Mouse (Mus musculus): ENCODE measurements at regions not wholly inside any gene's neighbourhood (a gene's known extent, or its start where the extent isn't known, plus 50 kb on each side); places are given as distances from the start of the nearest gene placed in this dataset.

DNA sequence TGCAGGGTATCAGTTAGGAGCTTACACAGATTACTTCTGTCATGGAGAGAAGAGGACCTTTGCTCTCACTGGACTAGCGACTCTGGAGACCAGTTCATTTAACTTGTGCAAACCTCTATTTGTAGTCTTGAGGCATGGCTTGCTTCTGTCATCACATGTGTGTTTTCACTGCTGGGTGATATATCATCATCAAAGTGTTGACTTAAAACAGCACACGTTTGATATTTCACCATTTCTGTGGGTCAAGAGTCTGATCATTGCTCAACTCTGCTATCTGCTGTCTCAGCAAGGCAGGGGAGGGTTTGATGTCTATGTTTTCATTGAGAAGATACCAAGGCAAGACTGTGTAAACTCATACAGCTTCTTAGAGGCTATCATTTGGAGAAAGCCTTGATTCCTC is 126.0 kb upstream of the 4930583I09Rik start:
- H3K4me1 ChIP-seq (ENCODE audit: control insufficient read depth, insufficient read depth, low read length) = peaks cover under 1% of the 10 kb centered on the region
- H3K4me3 ChIP-seq (ENCODE audit: insufficient read depth, low read length) = no peak overlapping the region
- TF ChIP-seq POLR2A (IDR thresholded peaks at IDR 0.05; ENCODE audit: extremely low read depth, insufficient read depth, low read length) = no peak
- TF ChIP-seq CTCF (IDR thresholded peaks at IDR 0.05; ENCODE audit: extremely low read depth, insufficient read depth, low read length) = no peak
- H3K27ac ChIP-seq (ENCODE audit: insufficient read depth, low read length) = no peak overlapping the region

GRCm38 (mm10) chr17:64957495-64957894 is 121.6 kb upstream of the 4930583I09Rik start:
- TF ChIP-seq CTCF (IDR thresholded peaks at IDR 0.05; ENCODE audit: extremely low read depth, insufficient read depth, low read length) = no peak
- TF ChIP-seq POLR2A (IDR thresholded peaks at IDR 0.05; ENCODE audit: extremely low read depth, insufficient read depth, low read length) = no peak
- peaks cover 4% of the 10 kb centered on the region for H3K4me1 ChIP-seq (ENCODE audit: control insufficient read depth, insufficient read depth, low read length)
- H3K27ac ChIP-seq (ENCODE audit: insufficient read depth, low read length) = no peak overlapping the region
- H3K4me3 ChIP-seq (ENCODE audit: insufficient read depth, low read length) = no peak overlapping the region

DNA sequence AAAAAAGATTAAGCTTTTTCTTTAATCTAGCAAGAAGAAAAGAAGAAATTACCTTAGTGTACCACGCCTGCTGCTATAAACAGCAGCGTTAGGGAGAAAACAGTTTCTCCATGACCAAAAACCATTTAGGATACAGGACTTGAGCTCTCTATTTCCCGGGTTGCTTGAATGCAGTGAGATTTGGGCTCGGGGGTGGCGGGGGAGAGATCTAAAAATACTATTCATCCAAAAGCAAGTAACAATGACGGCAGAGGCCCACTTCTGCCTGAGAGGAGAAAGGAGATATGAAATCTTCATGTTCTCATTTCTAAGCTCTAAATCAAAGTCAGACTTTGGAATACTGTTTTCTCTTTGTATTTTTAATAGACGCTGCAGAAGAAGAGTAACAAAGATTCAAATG is 120.6 kb upstream of the 4930583I09Rik start:
- H3K4me1 ChIP-seq (ENCODE audit: control insufficient read depth, insufficient read depth, low read length) = peaks cover 4% of the 10 kb centered on the region
- H3K27ac ChIP-seq (ENCODE audit: insufficient read depth, low read length) = peak overlapping the region; percentile 91

GRCm38 (mm10) chr17:64953275-64953674 is 117.4 kb upstream of the 4930583I09Rik start:
- no peak for TF ChIP-seq POLR2A (IDR thresholded peaks at IDR 0.05; ENCODE audit: extremely low read depth, insufficient read depth, low read length)
- no peak for TF ChIP-seq CTCF (IDR thresholded peaks at IDR 0.05; ENCODE audit: extremely low read depth, insufficient read depth, low read length)

More for the DNA sequence above, 120.6 kb upstream of the 4930583I09Rik start:
- no peak for TF ChIP-seq POLR2A (IDR thresholded peaks at IDR 0.05; ENCODE audit: extremely low read depth, insufficient read depth, low read length)
- no peak for TF ChIP-seq CTCF (IDR thresholded peaks at IDR 0.05; ENCODE audit: extremely low read depth, insufficient read depth, low read length)
- no peak overlapping the region for H3K4me3 ChIP-seq (ENCODE audit: insufficient read depth, low read length)

GRCm38 (mm10) chr17:64951625-64951940 is 115.7 kb upstream of the 4930583I09Rik start:
- peaks cover 2% of the 10 kb centered on the region; the same call in 1 of the 2 replicates for H3K4me1 ChIP-seq (ENCODE audit: control insufficient read depth, insufficient read depth, low read length)
- no peak overlapping the region for H3K27ac ChIP-seq (ENCODE audit: insufficient read depth, low read length)
- no peak overlapping the region for H3K4me3 ChIP-seq (ENCODE audit: insufficient read depth, low read length)
- TF ChIP-seq POLR2A (IDR thresholded peaks at IDR 0.05; ENCODE audit: extremely low read depth, insufficient read depth, low read length) = no peak

More at GRCm38 (mm10) chr17:64953275-64953674, 117.4 kb upstream of the 4930583I09Rik start:
- Histone ChIP-seq H3K4me1 (ENCODE audit: control insufficient read depth, insufficient read depth, low read length) (peaks cover 4% of the 10 kb centered on the region), H3K27ac (ENCODE audit: insufficient read depth, low read length) (no peak overlapping the region), H3K4me3 (ENCODE audit: insufficient read depth, low read length) (no peak overlapping the region)

DNA sequence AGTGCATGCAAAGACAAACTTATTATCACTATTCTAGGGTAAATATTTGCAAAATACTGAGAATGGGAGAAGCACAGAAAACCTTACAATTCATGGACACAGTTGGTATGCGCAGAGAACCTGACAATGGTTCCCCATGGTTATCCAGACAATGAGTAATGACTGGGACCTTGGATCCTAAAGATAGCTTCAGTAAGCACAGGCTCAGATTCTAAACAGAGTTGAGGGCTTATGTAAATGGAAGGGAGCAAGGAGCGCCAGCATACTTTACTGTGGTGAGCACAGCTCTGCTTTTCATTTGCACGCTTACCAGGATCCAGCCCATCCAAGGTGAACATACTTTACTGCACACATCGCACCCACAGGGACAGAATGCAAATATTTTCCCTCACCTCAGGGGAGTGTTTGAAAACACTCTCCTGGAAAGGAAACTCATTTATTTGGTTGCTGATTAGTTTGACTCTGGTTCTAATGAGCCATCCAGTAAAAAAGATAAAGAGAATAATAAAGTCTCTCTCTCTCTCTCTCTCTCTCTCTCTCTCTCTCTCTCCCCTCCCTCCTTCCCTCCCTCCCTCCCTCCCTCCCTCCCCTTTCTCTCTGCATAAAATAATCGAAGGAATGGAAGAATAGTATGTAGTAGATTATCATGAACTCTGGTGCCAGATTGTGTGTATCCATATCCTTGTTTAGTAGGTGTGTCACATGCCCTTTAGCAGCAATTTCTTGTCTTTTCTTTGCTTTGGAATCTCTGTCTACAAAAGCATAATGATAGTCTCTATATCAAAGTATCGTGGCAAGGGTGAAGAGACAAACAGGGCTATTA is 115.1 kb upstream of the 4930583I09Rik start:
- TF ChIP-seq CTCF (IDR thresholded peaks at IDR 0.05; ENCODE audit: extremely low read depth, insufficient read depth, low read length) = no peak
- TF ChIP-seq POLR2A (IDR thresholded peaks at IDR 0.05; ENCODE audit: extremely low read depth, insufficient read depth, low read length) = no peak
- Histone ChIP-seq H3K4me3 (ENCODE audit: insufficient read depth, low read length) (no peak overlapping the region), H3K4me1 (ENCODE audit: control insufficient read depth, insufficient read depth, low read length) (no peaks in the 10 kb centered on the region), H3K27ac (ENCODE audit: insufficient read depth, low read length) (no peak overlapping the region)

DNA sequence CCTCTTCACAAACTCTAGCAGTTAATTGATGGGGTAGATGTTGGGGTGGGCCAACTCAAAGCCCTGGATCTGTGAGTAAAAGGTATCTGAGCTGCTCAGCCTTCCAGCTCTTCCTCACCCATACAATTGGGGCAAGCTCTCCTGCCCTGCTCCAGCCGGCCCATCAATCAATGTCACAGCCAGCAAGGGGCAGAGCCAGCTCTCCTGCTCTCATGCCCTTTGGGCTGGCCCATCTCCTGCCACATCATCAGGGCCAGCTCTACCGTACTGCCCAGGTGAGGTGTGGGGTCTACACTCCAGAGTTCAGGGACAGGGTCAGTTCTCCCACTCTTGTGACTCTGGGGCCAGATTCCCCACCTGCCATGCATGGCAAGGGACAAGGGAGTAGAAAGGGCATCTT is 107.3 kb upstream of the 4930583I09Rik start:
- no peak overlapping the region for H3K4me3 ChIP-seq (ENCODE audit: insufficient read depth, low read length)
- TF ChIP-seq POLR2A (IDR thresholded peaks at IDR 0.05; ENCODE audit: extremely low read depth, insufficient read depth, low read length) (no peak), CTCF (IDR thresholded peaks at IDR 0.05; ENCODE audit: extremely low read depth, insufficient read depth, low read length) (no peak)
- H3K4me1 ChIP-seq (ENCODE audit: control insufficient read depth, insufficient read depth, low read length) = no peaks in the 10 kb centered on the region
- H3K27ac ChIP-seq (ENCODE audit: insufficient read depth, low read length) = no peak overlapping the region

DNA sequence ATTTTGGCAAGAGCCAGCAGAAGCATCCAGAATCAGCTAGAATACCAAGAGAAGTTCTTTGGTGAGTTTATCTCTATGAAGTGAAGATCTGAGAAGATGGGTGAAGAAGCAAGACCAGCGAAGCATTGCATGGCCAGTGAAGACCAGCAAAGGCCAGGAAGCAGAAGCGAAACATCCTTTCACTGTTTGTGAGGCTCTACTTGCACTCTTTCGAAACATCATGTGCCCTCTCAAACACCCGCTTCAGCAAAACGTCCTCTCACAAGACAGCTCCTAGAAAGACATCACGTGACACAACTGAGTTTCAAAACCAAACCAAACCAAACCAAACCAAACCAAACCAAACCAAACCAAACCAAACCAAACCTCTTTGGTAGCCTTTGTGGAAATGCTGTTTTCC is 105.7 kb upstream of the 4930583I09Rik start:
- H3K27ac ChIP-seq (ENCODE audit: insufficient read depth, low read length) = no peak overlapping the region
- no peak overlapping the region for H3K4me3 ChIP-seq (ENCODE audit: insufficient read depth, low read length)
- TF ChIP-seq POLR2A (IDR thresholded peaks at IDR 0.05; ENCODE audit: extremely low read depth, insufficient read depth, low read length) (no peak), CTCF (IDR thresholded peaks at IDR 0.05; ENCODE audit: extremely low read depth, insufficient read depth, low read length) (no peak)

GRCm38 (mm10) chr17:64935683-64936082 is 99.8 kb upstream of the 4930583I09Rik start:
- H3K27ac ChIP-seq (ENCODE audit: insufficient read depth, low read length) = no peak overlapping the region
- TF ChIP-seq POLR2A (IDR thresholded peaks at IDR 0.05; ENCODE audit: extremely low read depth, insufficient read depth, low read length) = no peak
- H3K4me1 ChIP-seq (ENCODE audit: control insufficient read depth, insufficient read depth, low read length) = no peaks in the 10 kb centered on the region
- H3K4me3 ChIP-seq (ENCODE audit: insufficient read depth, low read length) = no peak overlapping the region

More for the DNA sequence above, 105.7 kb upstream of the 4930583I09Rik start:
- H3K4me1 ChIP-seq (ENCODE audit: control insufficient read depth, insufficient read depth, low read length) = no peaks in the 10 kb centered on the region

GRCm38 (mm10) chr17:64934411-64934810 is 98.5 kb upstream of the 4930583I09Rik start:
- no peak overlapping the region for H3K4me3 ChIP-seq (ENCODE audit: insufficient read depth, low read length)
- H3K27ac ChIP-seq (ENCODE audit: insufficient read depth, low read length) = no peak overlapping the region
- TF ChIP-seq CTCF (IDR thresholded peaks at IDR 0.05; ENCODE audit: extremely low read depth, insufficient read depth, low read length) (no peak), POLR2A (IDR thresholded peaks at IDR 0.05; ENCODE audit: extremely low read depth, insufficient read depth, low read length) (no peak)
- no peaks in the 10 kb centered on the region for H3K4me1 ChIP-seq (ENCODE audit: control insufficient read depth, insufficient read depth, low read length)

Data from cortical plate, adult 2 months (tissue).